Mouse (Mus musculus) WW6 (cell line): ENCODE results near the gene Cep135.

Experiments used
- DNase-seq: peaks from one replicate; pipeline ENCODE4 v3.0.0-alpha.2; 2013; ENCODE audit warnings: low read depth, low spot score

The Cep135 gene

DNA sequence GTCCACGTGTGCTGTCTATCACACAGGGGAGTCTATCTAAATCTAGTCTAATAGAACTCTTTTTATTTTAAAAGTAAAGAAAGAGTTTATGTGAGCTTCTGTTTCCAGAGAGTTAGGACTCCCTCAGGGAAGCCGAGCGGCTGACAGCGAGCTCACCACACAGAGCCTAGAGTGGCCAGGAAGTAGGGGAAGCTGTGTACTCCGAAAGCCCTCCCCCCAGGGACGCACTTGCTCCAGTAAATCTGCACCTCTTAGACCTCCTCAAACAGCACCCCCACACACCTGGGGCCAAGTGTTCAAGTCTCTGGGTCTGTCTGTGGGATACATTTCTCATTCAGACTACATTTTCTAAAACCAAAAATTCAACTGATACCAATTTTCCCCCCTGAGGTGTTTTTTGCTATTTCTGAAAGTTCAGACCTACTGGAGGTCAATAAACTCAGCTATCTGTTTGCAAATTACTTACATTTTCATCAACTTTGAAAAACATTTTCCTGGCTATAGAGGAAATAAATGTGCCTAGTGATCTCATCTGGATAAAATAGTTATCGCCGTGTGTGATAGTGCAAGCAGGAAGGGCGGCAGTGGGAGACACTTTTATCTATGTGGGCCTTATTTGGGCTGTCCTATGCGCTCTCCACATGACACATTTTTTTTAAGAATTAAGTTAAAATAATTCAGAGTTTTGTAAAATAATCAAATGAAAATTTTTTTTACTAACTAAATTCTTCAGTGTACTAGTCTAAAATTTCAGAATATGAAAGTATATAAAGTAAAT is 56.8 kb downstream of the Cep135 start:
- no peak for DNase-seq

DNA sequence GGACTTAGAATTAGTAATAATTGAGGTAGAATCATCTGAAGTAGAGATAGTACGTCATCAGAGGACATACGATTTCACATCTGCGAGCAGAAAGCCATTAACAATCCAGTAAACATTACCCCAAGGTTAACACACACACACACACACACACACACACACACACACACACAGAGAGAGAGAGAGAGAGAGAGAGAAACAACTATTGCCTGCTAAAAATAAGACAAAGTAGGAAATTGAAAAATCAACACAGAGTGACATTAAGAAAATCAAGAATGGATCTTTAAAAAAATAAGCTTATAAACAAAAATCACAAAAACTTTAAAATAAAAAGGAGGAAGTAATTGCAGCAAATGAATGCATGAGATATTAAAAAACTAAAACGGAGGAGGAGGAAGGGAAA is 61.4 kb downstream of the Cep135 start:
- no peak for DNase-seq

DNA sequence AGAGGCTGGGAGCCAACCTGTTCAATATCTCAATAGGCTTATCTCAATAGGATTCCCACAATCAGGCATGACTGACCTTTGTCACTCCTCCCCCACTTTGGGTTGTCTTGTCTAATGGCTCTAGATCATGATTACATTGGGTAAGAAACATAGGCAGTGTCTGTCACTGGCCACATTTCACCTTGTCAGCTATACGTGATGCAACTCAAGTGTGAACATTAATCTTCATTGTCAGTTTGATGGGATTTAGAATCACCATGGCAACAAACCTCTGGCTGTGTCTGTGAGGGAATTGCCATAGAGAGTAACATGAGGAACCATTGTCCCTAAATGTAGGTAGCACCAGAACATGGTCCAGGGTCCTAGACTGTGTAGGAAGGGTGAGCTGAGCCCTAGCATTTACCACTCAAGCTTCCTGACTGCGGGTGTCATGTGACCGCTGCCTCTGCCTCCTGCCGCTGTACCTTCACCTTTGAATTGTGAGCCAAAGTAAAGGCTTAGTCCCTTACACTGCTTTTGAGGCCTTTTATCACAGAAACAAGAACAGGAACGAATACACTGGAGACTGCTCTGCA is 62.7 kb downstream of the Cep135 start:
- DNase-seq: no peak

DNA sequence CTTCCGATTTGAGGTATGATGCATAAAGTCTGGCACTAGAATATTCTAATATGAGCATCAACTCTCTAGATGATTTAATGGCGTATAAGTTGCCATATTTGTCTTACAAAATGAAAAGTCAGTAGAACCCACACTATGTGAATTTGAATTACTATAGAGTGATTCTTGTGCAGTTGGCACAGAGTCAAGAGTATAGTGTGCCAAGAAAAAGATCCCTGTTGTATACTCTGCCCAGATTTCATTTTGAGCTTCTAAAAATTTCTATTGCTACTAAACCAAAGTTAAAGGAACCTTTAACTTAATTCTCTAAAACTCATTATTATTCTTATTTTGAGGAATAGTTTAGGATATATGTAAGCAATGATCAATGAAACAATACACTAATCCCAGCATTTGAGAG is 67.7 kb downstream of the Cep135 start, which contains the start of gene C530008M17Rik:
C530008M17Rik (plus strand) TSS at position 301 of the 400 bp plus-strand sequence.
- DNase-seq: no peak

DNA sequence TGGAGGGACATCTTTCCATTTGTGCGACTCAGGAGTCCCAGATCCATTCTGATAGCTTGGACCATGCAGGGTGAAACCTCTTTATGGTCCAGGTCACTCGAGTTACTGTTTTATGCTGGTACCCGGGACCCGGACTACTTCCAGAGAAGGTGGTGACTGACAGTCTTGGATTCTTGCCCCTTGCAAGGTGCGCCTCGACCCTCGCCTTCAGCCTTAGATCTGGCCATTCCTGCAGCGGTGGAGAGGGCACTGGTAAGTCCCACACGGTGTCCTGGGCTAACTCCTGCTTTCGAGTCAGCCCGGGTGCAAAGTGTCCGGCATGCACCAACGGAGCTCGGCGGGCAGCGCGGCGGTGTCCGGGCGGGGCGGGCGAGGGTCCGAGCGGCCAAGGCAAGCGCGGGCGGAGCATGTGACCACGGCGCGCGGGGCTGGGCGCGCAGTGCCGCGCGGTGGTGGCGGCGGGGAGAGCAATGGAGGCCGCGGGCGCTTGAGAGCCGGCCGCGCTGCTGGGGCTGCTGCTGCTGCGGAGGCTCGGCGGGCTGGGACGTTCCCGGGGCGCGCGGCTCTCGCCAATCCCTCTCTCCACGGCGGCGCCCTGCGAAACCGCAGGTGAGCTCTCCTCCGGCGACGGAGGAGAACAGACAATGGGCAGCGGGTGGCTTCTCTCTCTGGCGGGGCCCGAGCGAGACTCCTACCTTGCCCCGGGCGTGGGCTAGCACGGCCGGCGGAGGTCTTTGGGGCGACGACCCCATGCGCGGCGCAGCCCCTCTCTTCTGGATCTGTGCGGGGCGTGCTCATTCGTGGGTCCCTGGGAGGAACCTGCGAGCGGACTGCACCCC is 69.0 kb downstream of the Cep135 start:
- peak; percentile 33 for DNase-seq

DNA sequence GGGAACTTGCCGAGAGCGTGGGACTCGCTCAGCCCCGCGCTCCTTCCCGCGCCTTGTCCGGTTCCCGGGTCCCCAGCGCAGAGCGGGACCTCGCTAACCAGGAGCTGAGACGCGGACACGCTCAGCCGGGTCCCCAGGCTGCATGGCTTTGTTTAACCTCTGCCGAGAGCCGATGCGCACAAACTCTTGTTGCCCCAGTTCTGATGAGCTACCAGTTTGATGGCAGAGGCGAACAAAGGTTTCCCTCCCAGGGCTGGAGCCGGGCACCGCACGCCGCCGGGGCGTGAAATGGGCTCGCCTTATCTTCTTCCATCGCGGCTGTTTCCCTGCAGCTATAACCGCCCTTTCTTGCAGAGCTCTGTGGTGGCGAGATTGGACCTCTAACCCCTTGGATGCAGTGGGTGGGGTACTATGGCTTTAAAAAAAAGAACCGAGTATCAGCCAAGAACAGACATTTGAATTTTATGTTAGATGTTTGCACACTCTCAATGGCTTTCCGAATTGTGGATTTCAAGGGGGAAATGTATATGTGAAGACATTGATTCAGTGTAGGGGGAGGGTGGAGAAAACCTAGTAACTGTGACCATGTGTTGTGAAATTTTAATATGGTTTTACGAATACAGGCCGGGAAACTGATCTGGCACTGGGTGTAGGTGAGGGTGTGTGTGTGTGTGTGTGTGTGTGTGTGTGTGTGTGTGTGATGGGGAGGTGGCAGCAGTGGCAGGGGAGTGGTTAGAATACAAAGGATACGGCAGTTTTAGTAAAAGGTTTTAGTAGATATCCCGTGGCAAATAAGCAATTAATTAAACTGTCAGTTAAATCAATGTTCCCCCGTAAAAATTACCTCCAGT is 69.8 kb downstream of the Cep135 start:
- DNase-seq: peak; percentile 36

DNA sequence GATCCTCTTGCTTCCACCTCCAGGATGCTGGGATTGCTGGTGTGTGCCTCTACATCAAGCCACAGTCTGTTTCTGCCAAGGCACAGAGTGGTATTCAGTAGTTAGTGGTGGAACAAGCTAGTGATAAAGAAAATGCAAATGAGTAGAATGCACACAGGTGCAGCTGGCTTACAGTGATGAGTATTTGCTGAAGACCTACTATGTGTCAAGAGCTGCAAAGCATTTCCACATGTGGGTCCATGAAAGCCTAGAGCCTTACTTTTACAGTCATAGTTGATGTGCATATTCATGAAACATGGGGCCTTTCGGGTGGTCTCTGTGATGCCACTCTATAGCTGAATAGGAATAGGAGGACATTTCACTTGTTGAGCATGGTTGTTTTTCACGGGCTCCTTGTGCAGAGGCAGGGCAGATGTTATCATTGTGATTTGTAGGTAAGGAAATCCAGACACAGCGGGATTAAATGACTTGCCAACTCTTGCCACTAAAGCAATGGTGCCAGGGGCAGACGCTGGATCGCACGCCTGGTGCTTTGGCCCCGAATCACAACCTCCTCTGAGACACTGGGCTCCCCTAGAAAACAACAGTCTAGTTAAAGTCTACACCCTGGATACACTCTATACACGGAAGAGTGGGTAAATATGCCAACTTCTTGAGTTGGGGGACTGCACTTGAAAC is 71.6 kb downstream of the Cep135 start:
- DNase-seq: no peak

DNA sequence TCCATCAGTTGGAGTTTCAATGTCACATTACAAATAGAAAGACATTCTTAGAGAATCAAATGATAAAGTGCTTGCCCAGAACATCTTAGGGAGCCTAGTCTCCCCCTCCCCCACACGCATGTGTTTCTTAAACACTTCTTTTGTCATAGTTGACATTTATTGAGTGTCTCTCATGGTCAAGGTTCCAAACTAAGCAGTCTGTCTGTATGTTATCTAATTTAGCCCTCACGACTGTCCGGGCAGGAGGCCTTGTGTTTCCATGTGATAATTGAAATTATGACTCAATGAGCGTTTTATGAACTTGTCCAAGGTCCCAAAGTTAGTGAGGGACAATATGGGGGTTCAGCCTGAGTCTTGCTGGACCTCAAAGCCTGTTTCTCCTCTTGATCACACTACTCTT is 72.8 kb downstream of the Cep135 start:
- DNase-seq: no peak

DNA sequence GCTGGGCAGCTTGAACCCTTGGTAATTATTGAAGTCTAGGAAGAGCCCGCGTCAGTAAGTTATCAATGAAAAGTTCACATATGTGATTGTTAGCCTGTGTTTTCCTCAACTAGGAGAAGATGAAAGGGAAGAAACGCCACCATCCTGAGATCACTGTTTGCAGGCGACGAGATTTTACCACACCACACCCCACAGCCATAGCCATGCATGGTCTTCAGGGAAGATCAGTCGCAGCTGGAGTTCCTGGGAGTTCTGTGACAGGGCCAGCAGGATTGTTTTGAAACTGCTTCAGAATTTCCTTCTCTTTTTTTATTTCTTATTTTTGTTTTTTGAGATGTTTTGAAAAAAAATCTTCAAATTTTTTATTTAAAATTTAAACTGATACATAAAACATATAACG is 76.4 kb downstream of the Cep135 start:
- no peak for DNase-seq

DNA sequence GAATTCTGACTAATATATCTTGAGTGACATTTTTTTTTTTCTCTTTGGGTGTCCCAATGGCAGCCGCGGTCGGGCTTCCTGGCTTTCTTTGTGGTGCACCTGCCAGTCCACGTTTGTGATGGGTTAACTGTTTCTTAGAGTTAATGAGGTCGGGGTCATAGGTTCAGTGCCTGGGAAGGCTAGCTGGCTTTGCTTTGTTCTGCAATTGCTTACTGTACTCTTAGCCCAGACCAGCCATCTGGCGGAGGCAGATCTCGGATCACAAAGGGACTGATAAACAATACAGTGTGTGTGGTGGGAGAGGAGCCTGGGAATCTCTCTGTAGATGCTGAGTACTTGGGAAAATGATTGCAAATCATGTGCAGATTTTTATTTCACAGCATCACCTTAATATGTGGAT is 76.9 kb downstream of the Cep135 start:
- no peak for DNase-seq

DNA sequence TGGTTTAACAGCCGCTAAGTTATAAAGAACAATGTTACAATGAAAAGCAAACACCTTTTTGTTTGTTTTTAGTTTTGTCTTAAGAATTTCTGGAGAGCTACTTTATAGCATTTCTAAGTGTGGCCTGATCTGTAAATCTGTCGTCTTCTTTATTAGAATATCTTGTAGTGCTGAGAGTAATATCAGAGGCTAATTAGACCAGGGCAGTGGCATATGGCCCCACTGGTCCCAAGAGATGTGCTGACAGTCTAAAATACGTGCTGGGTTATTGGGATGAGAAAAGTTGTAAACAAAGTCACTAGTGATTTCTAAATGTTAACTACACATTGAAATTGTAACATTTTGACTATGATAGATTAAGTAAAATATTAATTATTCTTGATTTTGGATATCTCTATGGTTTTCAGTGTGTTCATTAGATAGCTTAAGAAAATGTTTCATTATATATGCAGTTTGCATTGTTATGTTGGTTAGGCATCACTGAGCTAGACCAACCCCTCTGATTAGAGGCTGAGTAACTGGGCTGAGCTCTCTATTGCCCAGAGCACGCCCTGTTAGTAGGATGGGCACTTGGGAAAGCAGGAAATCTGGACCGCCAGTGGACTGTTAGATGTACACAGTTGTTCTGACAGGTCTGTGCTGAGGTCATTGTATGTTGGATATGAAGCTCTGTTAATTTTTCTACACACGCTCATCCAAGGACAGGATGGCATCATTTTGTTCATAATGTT is 77.7 kb downstream of the Cep135 start:
- no peak for DNase-seq

DNA sequence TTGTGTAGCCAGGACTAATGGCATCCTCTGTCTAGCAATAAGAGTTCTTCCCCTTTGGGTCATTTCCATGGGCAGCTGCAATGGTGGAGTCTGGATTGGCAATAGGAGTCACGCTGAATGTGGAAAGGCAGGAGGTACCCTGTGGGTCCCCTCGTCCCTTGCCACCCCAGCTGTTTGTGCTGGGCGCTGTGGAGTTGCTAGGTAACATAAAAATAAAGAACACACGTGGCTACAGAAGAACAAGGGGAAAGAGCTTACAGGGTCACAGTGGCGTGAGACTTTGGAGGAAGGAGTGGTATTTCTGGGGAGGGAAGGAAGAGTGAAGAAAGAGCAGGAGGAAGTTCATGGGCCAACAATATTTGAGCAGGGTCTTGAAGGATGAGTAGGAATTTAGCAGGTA is 79.6 kb downstream of the Cep135 start:
- no peak for DNase-seq

DNA sequence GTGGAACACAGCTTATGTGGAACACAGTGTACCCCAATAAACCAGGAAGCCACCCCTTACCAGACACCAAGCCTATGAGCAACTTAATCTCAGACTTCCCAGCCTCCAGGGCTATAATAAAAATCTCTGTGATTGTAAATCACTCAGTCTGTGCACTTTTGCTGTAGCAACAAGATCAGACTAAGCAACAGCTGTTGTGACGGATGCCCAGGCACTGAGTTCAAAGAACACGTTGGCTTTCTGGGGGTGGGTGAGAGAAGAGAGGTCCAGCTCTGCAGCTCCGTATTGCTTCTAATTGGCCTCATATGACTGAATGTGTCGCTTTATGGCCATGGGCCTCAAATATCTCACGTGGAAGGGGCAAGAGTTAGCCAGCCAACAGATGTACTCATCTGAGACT is 80.0 kb downstream of the Cep135 start:
- no peak for DNase-seq

DNA sequence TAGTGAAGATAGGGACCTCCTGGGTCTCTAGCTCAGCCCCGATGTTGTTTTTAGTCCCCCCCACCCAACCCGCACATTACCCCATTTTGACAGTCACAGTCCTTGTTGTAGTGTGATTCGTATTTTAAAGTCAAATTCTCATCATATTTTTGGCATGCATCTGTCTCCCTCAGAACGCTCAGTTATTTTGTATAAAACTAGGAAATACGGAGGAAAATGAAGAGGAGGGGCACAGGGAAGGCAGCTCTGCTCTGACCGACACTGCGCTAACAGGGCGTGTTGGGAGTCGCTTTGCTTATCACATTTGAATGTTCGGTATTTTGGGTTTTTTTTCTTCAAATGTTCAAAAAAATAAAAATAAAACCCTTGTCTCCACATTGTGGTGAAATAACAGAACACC is 81.7 kb downstream of the Cep135 start:
- no peak for DNase-seq

DNA sequence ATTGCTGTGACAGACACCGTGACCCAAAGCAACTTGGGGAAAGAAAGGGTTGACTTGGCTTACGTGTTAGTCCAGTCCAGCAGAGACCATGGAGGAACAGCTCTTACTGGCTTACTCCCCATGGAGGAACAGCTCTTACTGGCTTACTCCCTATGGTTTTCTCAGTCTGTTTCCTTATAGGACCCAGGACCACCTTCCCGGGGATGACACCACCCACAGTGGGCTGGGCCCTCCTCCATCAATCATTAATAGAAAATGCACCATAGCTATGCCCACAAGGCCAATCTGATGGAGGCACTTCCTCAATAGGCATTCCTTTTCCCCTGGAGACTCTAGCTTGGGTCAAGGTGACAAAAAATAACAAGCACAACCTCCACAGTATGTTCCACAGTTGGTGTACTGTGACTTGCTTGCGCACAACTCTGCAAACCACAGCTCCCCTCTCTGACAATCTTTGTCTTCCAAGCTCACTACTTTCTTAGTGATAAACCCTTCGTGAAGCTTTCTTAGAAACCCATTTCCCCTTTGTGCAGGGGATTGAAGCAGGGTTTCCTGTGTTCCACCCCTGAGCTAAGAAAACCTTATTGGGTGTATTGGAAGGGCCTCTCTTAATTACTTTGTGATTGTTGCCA is 85.6 kb downstream of the Cep135 start:
- DNase-seq: no peak

DNA sequence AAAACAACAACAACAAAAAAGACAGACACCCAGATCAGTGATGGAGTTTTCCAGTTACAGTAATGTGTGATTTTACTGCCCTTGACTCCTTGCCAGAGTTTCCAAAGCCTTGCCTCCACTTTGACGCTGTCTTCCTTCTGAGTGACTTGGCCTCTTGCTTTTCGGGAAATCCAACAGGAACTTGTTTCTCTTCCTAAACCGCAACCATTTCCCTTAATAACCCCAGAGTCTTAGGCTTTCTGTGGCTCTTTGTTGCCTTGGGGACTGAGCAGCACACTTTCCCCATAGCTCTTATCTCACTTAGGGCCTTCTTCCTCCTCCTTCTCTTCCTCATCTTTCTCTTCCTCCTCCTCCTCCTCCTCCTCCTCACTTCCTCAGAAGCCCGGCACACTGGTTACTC is 86.9 kb downstream of the Cep135 start:
- no peak for DNase-seq

DNA sequence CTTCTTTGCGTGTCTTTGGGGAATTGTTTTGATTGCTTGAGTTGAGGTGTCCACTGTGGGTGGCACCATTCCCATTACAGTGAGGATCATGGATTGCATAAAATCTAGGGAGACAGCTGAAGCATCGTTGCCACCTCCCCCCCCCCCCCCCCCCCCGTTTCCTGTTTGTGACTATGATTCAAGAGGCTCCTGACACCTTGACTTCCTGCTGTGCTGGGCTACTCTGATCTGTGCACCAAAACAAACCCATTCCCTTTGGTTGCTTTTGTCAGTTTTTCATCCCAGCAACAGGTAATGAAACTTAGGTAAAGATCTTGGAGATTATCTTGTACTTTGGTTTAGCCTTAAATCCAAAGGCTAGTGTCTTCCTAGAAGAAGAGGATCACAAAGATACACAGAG is 92.5 kb downstream of the Cep135 start:
- DNase-seq: no peak

DNA sequence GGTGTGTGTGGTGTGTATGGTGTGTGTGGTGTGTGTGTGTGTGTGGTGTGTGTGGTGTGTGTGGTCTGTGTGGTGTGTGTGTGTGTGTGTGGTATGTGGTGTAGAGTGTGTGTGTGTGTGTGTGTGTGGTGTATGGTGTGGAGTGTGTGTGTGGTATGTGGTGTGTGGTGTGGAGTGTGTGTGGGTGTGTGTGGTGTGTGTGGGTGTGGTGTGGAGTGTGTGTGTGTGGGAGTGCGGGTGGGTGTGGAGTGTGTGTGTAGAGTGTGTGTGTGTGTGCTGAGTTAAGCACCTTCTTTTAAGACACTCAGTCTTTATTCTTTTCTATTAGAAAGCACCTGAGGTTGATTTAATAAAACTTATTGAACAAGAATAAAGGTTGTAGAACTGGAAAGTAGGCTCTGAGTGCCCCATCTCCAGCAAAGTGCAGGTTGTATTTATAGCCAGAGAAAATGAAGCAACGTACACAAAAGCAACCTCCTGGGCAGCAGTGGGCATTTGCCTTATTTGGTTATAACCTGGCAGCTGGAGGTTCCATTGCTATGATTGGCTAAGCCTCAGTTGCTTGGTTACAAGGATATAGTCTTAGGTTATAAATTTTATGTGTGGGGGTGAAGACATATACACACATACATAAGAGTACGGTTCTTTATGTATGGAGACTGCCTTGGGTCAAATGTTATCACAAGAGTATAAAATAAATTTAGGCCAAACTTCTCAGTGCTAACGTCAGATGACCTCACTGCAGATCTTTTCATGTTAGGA is 93.6 kb downstream of the Cep135 start:
- DNase-seq: no peak

DNA sequence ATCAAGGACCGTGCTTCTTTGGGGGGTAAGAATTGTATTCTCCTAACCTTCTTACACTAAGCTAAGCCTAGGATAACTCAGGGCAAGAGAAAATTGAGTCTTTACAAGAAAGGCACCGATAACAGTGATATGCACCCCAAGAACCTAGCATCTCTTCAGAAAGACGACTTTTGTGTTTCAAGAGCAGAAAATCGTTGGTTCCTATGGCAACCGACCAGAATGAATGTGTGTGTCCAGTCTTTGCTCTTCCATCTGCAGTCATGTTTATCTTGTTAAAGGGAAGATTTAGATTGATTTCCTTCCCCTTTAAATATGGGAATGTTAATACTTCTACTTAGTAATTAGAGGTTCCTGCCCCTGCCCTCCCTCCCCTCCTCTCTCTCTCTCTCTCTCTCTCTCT is 95.0 kb downstream of the Cep135 start:
- DNase-seq: no peak
